Mouse (Mus musculus) midbrain, embryonic 10.5 days (tissue): ENCODE results near the gene Slf2. TPM values are rescaled to one million over a fixed set of nuclear protein-coding genes. Genes with fewer than 3 reads are reported as not detected.
A peak's percentile ranks its signal among the peaks of the same experiment; 100 is the strongest.

ENCODE experiments used
- DNase-seq: peaks from one replicate; pipeline ENCODE4 v3.0.0-alpha.2; 2017; ENCODE audit warnings: low spot score
- H3K27ac ChIP-seq: fragments of 300-500 bp; sonication (generic); replicated peaks from 2 replicates; pipeline ENCODE4 v1.5.1; 2016; ENCODE audit warnings: mild to moderate bottlenecking
- H3K27me3 ChIP-seq: fragments of 300-500 bp; sonication (generic); 2 replicates; pipeline ENCODE4 v1.6.1; 2016; ENCODE audit warnings: low read depth, mild to moderate bottlenecking; ENCODE audit not compliant: poor library complexity, severe bottlenecking
- H3K36me3 ChIP-seq: fragments of 300-500 bp; sonication (generic); 2 replicates; pipeline ENCODE4 v1.6.1; 2016; ENCODE audit warnings: mild to moderate bottlenecking, moderate library complexity
- H3K4me1 ChIP-seq: fragments of 300-500 bp; sonication (generic); 2 replicates; pipeline ENCODE4 v1.6.1; 2016
- H3K4me3 ChIP-seq: fragments of 300-500 bp; sonication (generic); 2 replicates; pipeline ENCODE4 v1.5.1; 2016; ENCODE audit warnings: mild to moderate bottlenecking, moderate library complexity
- H3K9me3 ChIP-seq: fragments of 300-500 bp; sonication (generic); replicated peaks from 2 replicates; pipeline ENCODE4 v1.6.1; 2016; ENCODE audit warnings: mild to moderate bottlenecking
- WGBS: fragments of 180-500 bp; shearing (Covaris S2); methylation state at CpG from one replicate; pipeline ENCODE4 v1.1.7; 2016; 5-methylcytosine and 5-hydroxymethylcytosine counted together
- polyA plus RNA-seq: library from polyadenylated mRNA; unstranded; fragments of >200 nt; fragmentation: Nextera tagmentation; extraction: Ambion mirVana; gene quantifications from 2 replicates; pipeline ENCODE4 v1.2.1, GENCODE M21; 2016

Slf2 gene
- polyA plus RNA-seq, 1 experiment from 2014 or later, result 37.2 TPM

- H3K36me3 ChIP-seq, result no peaks in the 10 kb centered on the region
- H3K27me3 ChIP-seq, result peaks cover 40% of the 10 kb centered on the region
- no peaks in the 10 kb centered on the region for H3K9me3 ChIP-seq
- 87% methylated on average over 1 of the region's 1 CpGs for WGBS
- no peaks in the 10 kb centered on the region for H3K4me1 ChIP-seq
- no peak overlapping the region for H3K27ac ChIP-seq
- no peak overlapping the region for H3K4me3 ChIP-seq
- DNase-seq, result no peak
Measured at GRCm38 (mm10) chr19:44921466-44922139, 9.3 kb upstream of the Slf2 start.

GRCm38 (mm10) chr19:44922521-44922920, 8.4 kb upstream of the Slf2 start:
- Histone ChIP-seq H3K27ac (no peak overlapping the region), H3K4me1 (peaks cover 4% of the 10 kb centered on the region), H3K36me3 (no peaks in the 10 kb centered on the region), H3K9me3 (no peaks in the 10 kb centered on the region), H3K4me3 (no peak overlapping the region), H3K27me3 (peaks cover 49% of the 10 kb centered on the region)
- DNase-seq, result no peak
- 86% methylated on average over 2 of the region's 2 CpGs for WGBS

- Histone ChIP-seq H3K4me3 (no peak overlapping the region), H3K9me3 (no peaks in the 10 kb centered on the region), H3K4me1 (peaks cover 25% of the 10 kb centered on the region), H3K27ac (no peak overlapping the region), H3K36me3 (no peaks in the 10 kb centered on the region), H3K27me3 (peaks cover 66% of the 10 kb centered on the region)
- WGBS, result 79% methylated on average over 5 of the region's 5 CpGs
- no peak for DNase-seq
Measured at GRCm38 (mm10) chr19:44924699-44925098, 6.3 kb upstream of the Slf2 start.

GRCm38 (mm10) chr19:44926781-44927180, 4.2 kb upstream of the Slf2 start:
- H3K27ac ChIP-seq, result no peak overlapping the region
- H3K9me3 ChIP-seq, result no peaks in the 10 kb centered on the region
- H3K27me3 ChIP-seq, result peaks cover 53% of the 10 kb centered on the region
- H3K4me3 ChIP-seq, result no peak overlapping the region
- WGBS, result 82% methylated on average over 6 of the region's 6 CpGs
- no peak for DNase-seq
- peaks cover 42% of the 10 kb centered on the region for H3K4me1 ChIP-seq
- no peaks in the 10 kb centered on the region for H3K36me3 ChIP-seq

- H3K9me3 ChIP-seq, result no peaks in the 10 kb centered on the region
- H3K4me1 ChIP-seq, result peaks cover 46% of the 10 kb centered on the region
- WGBS, result 72% methylated on average over 1 of the region's 1 CpGs
- no peak overlapping the region for H3K4me3 ChIP-seq
- DNase-seq, result no peak
- H3K27ac ChIP-seq, result no peak overlapping the region
- peaks cover 49% of the 10 kb centered on the region for H3K27me3 ChIP-seq
- no peaks in the 10 kb centered on the region for H3K36me3 ChIP-seq
Measured at GRCm38 (mm10) chr19:44927250-44927649, 3.7 kb upstream of the Slf2 start.

- WGBS, result 64% methylated on average over 8 of the region's 8 CpGs
- no peak for DNase-seq
- H3K4me1 ChIP-seq, result peaks cover 56% of the 10 kb centered on the region
- peaks cover 43% of the 10 kb centered on the region for H3K27me3 ChIP-seq
- H3K4me3 ChIP-seq, result no peak overlapping the region
- H3K36me3 ChIP-seq, result peaks cover 5% of the 10 kb centered on the region; the same call in 1 of the 2 replicates
- 0 out of 2 replicates have a peak overlapping the region, but pooled peaks have one; percentile 1 for H3K27ac ChIP-seq
- no peaks in the 10 kb centered on the region for H3K9me3 ChIP-seq
Measured at GRCm38 (mm10) chr19:44928185-44928584, 2.8 kb upstream of the Slf2 start.

GRCm38 (mm10) chr19:44929251-44929650, 1.7 kb upstream of the Slf2 start:
- Histone ChIP-seq H3K36me3 (peaks cover 15% of the 10 kb centered on the region), H3K9me3 (no peaks in the 10 kb centered on the region), H3K4me3 (no peak overlapping the region), H3K27ac (no peak overlapping the region), H3K4me1 (peaks cover 58% of the 10 kb centered on the region), H3K27me3 (peaks cover 43% of the 10 kb centered on the region)
- no peak for DNase-seq
- 46% methylated on average over 3 of the region's 3 CpGs for WGBS

GRCm38 (mm10) chr19:44929663-44930062, 1.3 kb upstream of the Slf2 start:
- peaks cover 19% of the 10 kb centered on the region for H3K36me3 ChIP-seq
- peaks cover 43% of the 10 kb centered on the region for H3K27me3 ChIP-seq
- peak overlapping the region; percentile 99; the same call in 1 of the 2 replicates for H3K4me3 ChIP-seq
- WGBS, result 46% methylated on average over 10 of the region's 10 CpGs
- peak overlapping the region; percentile 94; the same call in 1 of the 2 replicates for H3K27ac ChIP-seq
- no peak for DNase-seq
- peaks cover 58% of the 10 kb centered on the region for H3K4me1 ChIP-seq
- no peaks in the 10 kb centered on the region for H3K9me3 ChIP-seq

- WGBS, result 50% methylated on average over 2 of the region's 2 CpGs
- DNase-seq, result no peak
- peaks cover 23% of the 10 kb centered on the region for H3K36me3 ChIP-seq
- H3K9me3 ChIP-seq, result no peaks in the 10 kb centered on the region
- H3K4me3 ChIP-seq, result peak overlapping the region; percentile 99
- peak overlapping the region; percentile 94 for H3K27ac ChIP-seq
- peaks cover 58% of the 10 kb centered on the region for H3K4me1 ChIP-seq
- peaks cover 38% of the 10 kb centered on the region for H3K27me3 ChIP-seq
Measured at GRCm38 (mm10) chr19:44930122-44930521, 829 bp upstream of the Slf2 start.

- Histone ChIP-seq H3K4me1 (peaks cover 58% of the 10 kb centered on the region), H3K27ac (peak overlapping the region; percentile 94), H3K9me3 (no peaks in the 10 kb centered on the region), H3K27me3 (peaks cover 28% of the 10 kb centered on the region), H3K4me3 (peak overlapping the region; percentile 99), H3K36me3 (peaks cover 36% of the 10 kb centered on the region)
- WGBS, result under 1% methylated on average over 18 of the region's 18 CpGs
- DNase-seq, result peak; percentile 89
Measured at GRCm38 (mm10) chr19:44931454-44931759, 456 bp downstream of the Slf2 start.

GRCm38 (mm10) chr19:44932051-44932450, 1.1 kb downstream of the Slf2 start:
- H3K27me3 ChIP-seq, result peaks cover 21% of the 10 kb centered on the region
- peaks cover 43% of the 10 kb centered on the region for H3K36me3 ChIP-seq
- peak overlapping the region; percentile 99 for H3K4me3 ChIP-seq
- WGBS, result 66% methylated on average over 5 of the region's 5 CpGs
- no peaks in the 10 kb centered on the region for H3K9me3 ChIP-seq
- no peak overlapping the region for H3K27ac ChIP-seq
- no peak for DNase-seq
- H3K4me1 ChIP-seq, result peaks cover 58% of the 10 kb centered on the region

GRCm38 (mm10) chr19:44933136-44933535, 2.2 kb downstream of the Slf2 start:
- H3K9me3 ChIP-seq, result no peaks in the 10 kb centered on the region
- no peak overlapping the region for H3K4me3 ChIP-seq
- 84% methylated on average over 1 of the region's 1 CpGs for WGBS
- H3K27ac ChIP-seq, result no peak overlapping the region
- no peak for DNase-seq
- H3K27me3 ChIP-seq, result peaks cover 10% of the 10 kb centered on the region
- H3K4me1 ChIP-seq, result peaks cover 48% of the 10 kb centered on the region
- H3K36me3 ChIP-seq, result peaks cover 54% of the 10 kb centered on the region

GRCm38 (mm10) chr19:44959633-44960032, 28.7 kb downstream of the Slf2 start:
- Histone ChIP-seq H3K4me3 (no peak overlapping the region), H3K27me3 (no peaks in the 10 kb centered on the region), H3K27ac (no peak overlapping the region), H3K36me3 (peaks cover 97% of the 10 kb centered on the region), H3K4me1 (no peaks in the 10 kb centered on the region), H3K9me3 (no peaks in the 10 kb centered on the region)
- WGBS, result 91% methylated on average over 2 of the region's 2 CpGs
- no peak for DNase-seq
